Mouse (Mus musculus) megakaryocyte, embryonic 14.5 days (primary cell): ENCODE data around the gene Fadd.

Experiments
- FLI1 ChIP-seq: IDR thresholded peaks from 2 replicates; pipeline ENCODE4 v1.6.1; 2012; ENCODE audit warnings: low read length, inconsistent platforms, mixed read lengths
- GATA1 ChIP-seq: IDR thresholded peaks from 3 replicates; pipeline ENCODE4 v1.6.1; 2012; ENCODE audit warnings: mixed read lengths, low read length, inconsistent platforms, borderline replicate concordance

DNA sequence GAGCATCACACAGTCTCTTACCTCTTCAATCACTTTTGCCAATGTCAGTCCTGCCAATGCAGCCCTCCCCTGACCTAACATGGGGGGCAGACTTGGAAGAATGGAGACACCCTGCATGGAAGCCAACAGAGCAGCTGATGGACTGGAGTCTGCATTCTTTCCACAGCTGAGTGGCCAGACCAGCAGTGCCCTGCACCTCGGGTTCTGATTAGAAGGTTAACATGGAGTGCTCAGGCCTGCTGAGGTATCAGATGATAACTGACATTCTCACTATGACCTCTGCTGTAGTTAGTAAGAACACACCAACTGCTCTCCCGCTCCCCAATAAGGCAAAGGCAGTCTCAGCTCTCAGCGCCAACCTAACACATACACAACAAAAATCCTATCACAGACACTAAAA lies 37.0 kb downstream of the Fadd start:
- no peak for TF ChIP-seq GATA1
- TF ChIP-seq FLI1, result no peak
